Mouse (Mus musculus) kidney, postnatal 0 days (tissue): ENCODE results near the gene Chd1. TPM values are rescaled to one million over a fixed set of nuclear protein-coding genes. Genes with fewer than 3 reads are reported as not detected.

Source experiments
- ATAC-seq: fragments of 200-750 bp; cut with Nextera tagmentation; replicated peaks from 2 replicates; pipeline ENCODE4 v1.8.0; 2017; ENCODE audit warnings: low read depth, moderate number of reproducible peaks, moderate TSS enrichment, moderate library complexity; ENCODE audit not compliant: low FRiP score
- DNase-seq: peaks from one replicate; pipeline ENCODE4 v3.0.0-alpha.2; 2016; ENCODE audit warnings: low spot score
- H3K27ac ChIP-seq: fragments of 300-500 bp; sonication (generic); 2 replicates; pipeline ENCODE4 v1.5.1; 2014; ENCODE audit warnings: mild to moderate bottlenecking
- H3K27me3 ChIP-seq: fragments of 300-500 bp; sonication (generic); 2 replicates; pipeline ENCODE4 v1.6.1; 2014; ENCODE audit warnings: low read length, mixed read lengths; ENCODE audit not compliant: insufficient read depth
- H3K36me3 ChIP-seq: fragments of 300-500 bp; sonication (generic); 2 replicates; pipeline ENCODE4 v1.6.1; 2014; ENCODE audit warnings: low read length, mixed read lengths; ENCODE audit not compliant: insufficient read depth
- H3K4me1 ChIP-seq: fragments of 300-500 bp; sonication (generic); replicated peaks from 2 replicates; pipeline ENCODE4 v1.6.1; 2014; ENCODE audit warnings: antibody characterized with exemption, low read length, mixed read lengths; ENCODE audit not compliant: insufficient read depth
- H3K4me2 ChIP-seq: fragments of 300-500 bp; sonication (generic); 2 replicates; pipeline ENCODE4 v1.6.1; 2014; ENCODE audit warnings: mild to moderate bottlenecking, low read length, moderate library complexity, mixed read lengths
- H3K4me3 ChIP-seq: fragments of 300-500 bp; sonication (generic); replicated peaks from 2 replicates; pipeline ENCODE4 v1.5.1; 2014; ENCODE audit warnings: low read depth, low read length
- H3K9ac ChIP-seq: fragments of 300-500 bp; sonication (generic); 2 replicates; pipeline ENCODE4 v1.6.1; 2014; ENCODE audit warnings: low read depth, low read length
- H3K9me3 ChIP-seq: fragments of 300-500 bp; sonication (generic); replicated peaks from 2 replicates; pipeline ENCODE4 v1.6.1; 2016; ENCODE audit warnings: low read length, inconsistent platforms, mixed read lengths
- CTCF ChIP-seq: IDR thresholded peaks from 2 replicates; pipeline ENCODE4 v1.5.1; 2016; ENCODE audit warnings: antibody characterized with exemption, low read depth, mild to moderate bottlenecking, moderate library complexity
- WGBS: fragments of 180-500 bp; shearing (Covaris S2); extraction: QIAGEN DNeasy Blood & Tissue Kit; methylation state at CpG from one replicate; pipeline ENCODE4 v1.1.7; 2014; 5-methylcytosine and 5-hydroxymethylcytosine counted together
- polyA plus RNA-seq: library from polyadenylated mRNA; unstranded; fragments of >200 nt; fragmentation: Nextera tagmentation; extraction: Ambion mirVana; gene quantifications from 2 replicates; pipeline ENCODE4 v1.2.1, GENCODE M21; 2015

Chd1 gene
- polyA plus RNA-seq, 1 experiment from 2014 or later, result 23.4 TPM

GRCm38 (mm10) chr17:15680661-15681060, 24.1 kb upstream of the Chd1 start:
- DNase-seq (no peak), ATAC-seq (no peak)
- Histone ChIP-seq H3K4me3 (no peak overlapping the region), H3K9ac (no peak overlapping the region), H3K4me2 (no peak overlapping the region), H3K9me3 (no peaks in the 10 kb centered on the region), H3K36me3 (no peaks in the 10 kb centered on the region), H3K27me3 (no peaks in the 10 kb centered on the region), H3K27ac (no peak overlapping the region), H3K4me1 (no peaks in the 10 kb centered on the region)
- TF ChIP-seq CTCF, result no peak
- 90% methylated on average over 4 of the region's 4 CpGs for WGBS

GRCm38 (mm10) chr17:15686396-15686795, 18.4 kb upstream of the Chd1 start:
- Histone ChIP-seq H3K4me3 (no peak overlapping the region), H3K4me1 (no peaks in the 10 kb centered on the region), H3K4me2 (no peak overlapping the region), H3K27ac (no peak overlapping the region), H3K36me3 (no peaks in the 10 kb centered on the region), H3K9ac (no peak overlapping the region), H3K27me3 (no peaks in the 10 kb centered on the region), H3K9me3 (no peaks in the 10 kb centered on the region)
- ATAC-seq (no peak), DNase-seq (no peak)
- TF ChIP-seq CTCF, result no peak
- 90% methylated on average over 5 of the region's 5 CpGs for WGBS

- Histone ChIP-seq H3K9me3 (no peaks in the 10 kb centered on the region), H3K9ac (no peak overlapping the region), H3K4me2 (no peak overlapping the region), H3K4me1 (no peaks in the 10 kb centered on the region), H3K27ac (no peak overlapping the region), H3K27me3 (no peaks in the 10 kb centered on the region), H3K4me3 (no peak overlapping the region), H3K36me3 (no peaks in the 10 kb centered on the region)
- no peak for DNase-seq
- WGBS, result 76% methylated on average over 1 of the region's 1 CpGs
- no peak for ATAC-seq
- TF ChIP-seq CTCF, result no peak
Observed at GRCm38 (mm10) chr17:15690304-15690703, 14.5 kb upstream of the Chd1 start.

- Histone ChIP-seq H3K27ac (no peak overlapping the region), H3K9me3 (no peaks in the 10 kb centered on the region), H3K4me1 (no peaks in the 10 kb centered on the region), H3K27me3 (no peaks in the 10 kb centered on the region), H3K4me3 (no peak overlapping the region), H3K36me3 (no peaks in the 10 kb centered on the region), H3K4me2 (no peak overlapping the region), H3K9ac (no peak overlapping the region)
- no peak for TF ChIP-seq CTCF
- WGBS, result 78% methylated on average over 2 of the region's 2 CpGs
- DNase-seq, result no peak
- no peak for ATAC-seq
Observed at GRCm38 (mm10) chr17:15695566-15695965, 9.2 kb upstream of the Chd1 start.

- no peak overlapping the region for H3K4me2 ChIP-seq
Observed at GRCm38 (mm10) chr17:15698956-15699355, 5.8 kb upstream of the Chd1 start.

GRCm38 (mm10) chr17:15701505-15701904, 3.3 kb upstream of the Chd1 start:
- 85% methylated on average over 5 of the region's 5 CpGs for WGBS
- no peak for ATAC-seq

More at GRCm38 (mm10) chr17:15698956-15699355, 5.8 kb upstream of the Chd1 start:
- DNase-seq (no peak), ATAC-seq (no peak)
- H3K27ac ChIP-seq, result no peak overlapping the region
- H3K27me3 ChIP-seq, result no peaks in the 10 kb centered on the region
- H3K4me3 ChIP-seq, result no peak overlapping the region
- no peaks in the 10 kb centered on the region for H3K36me3 ChIP-seq
- no peaks in the 10 kb centered on the region for H3K9me3 ChIP-seq
- no peak overlapping the region for H3K9ac ChIP-seq
- H3K4me1 ChIP-seq, result no peaks in the 10 kb centered on the region
- no peak for TF ChIP-seq CTCF
- WGBS, result 80% methylated on average over 3 of the region's 3 CpGs

GRCm38 (mm10) chr17:15704158-15704474, 651 bp upstream of the Chd1 start:
- H3K4me2 ChIP-seq, result peak overlapping the region; percentile 87
- peak overlapping the region; percentile 97 for H3K4me3 ChIP-seq
- DNase-seq (no peak), ATAC-seq (no peak)
- H3K36me3 ChIP-seq, result no peaks in the 10 kb centered on the region
- peak overlapping the region; percentile 97 for H3K27ac ChIP-seq
- no peak for TF ChIP-seq CTCF
- H3K4me1 ChIP-seq, result no peaks in the 10 kb centered on the region
- no peaks in the 10 kb centered on the region for H3K9me3 ChIP-seq
- H3K9ac ChIP-seq, result peak overlapping the region; percentile 90
- no peaks in the 10 kb centered on the region for H3K27me3 ChIP-seq
- 1% methylated on average over 12 of the region's 12 CpGs for WGBS

More at GRCm38 (mm10) chr17:15701505-15701904, 3.3 kb upstream of the Chd1 start:
- Histone ChIP-seq H3K27ac (no peak overlapping the region), H3K4me2 (no peak overlapping the region), H3K36me3 (no peaks in the 10 kb centered on the region), H3K4me3 (no peak overlapping the region), H3K4me1 (no peaks in the 10 kb centered on the region), H3K27me3 (no peaks in the 10 kb centered on the region), H3K9ac (no peak overlapping the region), H3K9me3 (no peaks in the 10 kb centered on the region)
- no peak for DNase-seq
- no peak for TF ChIP-seq CTCF
